Mouse (Mus musculus): ENCODE data around the gene Pgm2. TPM values are rescaled to one million over a fixed set of nuclear protein-coding genes. Genes with fewer than 3 reads are reported as not detected.

Gene Pgm2
- total RNA-seq, 2 experiments from 2014 or later, result 8.3 to 10.0 TPM

GRCm38 (mm10) chr5:64131550-64131949, 38.8 kb downstream of the Pgm2 start:
- no peak for ATAC-seq (replicated peaks; ENCODE audit: low FRiP score, poor library complexity, severe bottlenecking)

GRCm38 (mm10) chr5:64133901-64134300, 41.2 kb downstream of the Pgm2 start:
- no peak for ATAC-seq (replicated peaks; ENCODE audit: low FRiP score, poor library complexity, severe bottlenecking)

- no peak for ATAC-seq (replicated peaks; ENCODE audit: low FRiP score, poor library complexity, severe bottlenecking)
These were observed 43.6 kb downstream of the Pgm2 start for GRCm38 (mm10) chr5:64136325-64136724.

GRCm38 (mm10) chr5:64140202-64140601, 47.5 kb downstream of the Pgm2 start:
- no peak for ATAC-seq (replicated peaks; ENCODE audit: low FRiP score, poor library complexity, severe bottlenecking)

GRCm38 (mm10) chr5:64144315-64144714, 51.6 kb downstream of the Pgm2 start:
- no peak for ATAC-seq (replicated peaks; ENCODE audit: low FRiP score, poor library complexity, severe bottlenecking)

- ATAC-seq (replicated peaks; ENCODE audit: low FRiP score, poor library complexity, severe bottlenecking), result no peak
These were observed 53.7 kb downstream of the Pgm2 start for GRCm38 (mm10) chr5:64146384-64147005.

GRCm38 (mm10) chr5:64149184-64150127, 56.7 kb downstream of the Pgm2 start:
- ATAC-seq (replicated peaks; ENCODE audit: low FRiP score, poor library complexity, severe bottlenecking), result peak; percentile 76

GRCm38 (mm10) chr5:64153319-64153718, 60.6 kb downstream of the Pgm2 start:
- no peak for ATAC-seq (replicated peaks; ENCODE audit: low FRiP score, poor library complexity, severe bottlenecking)

GRCm38 (mm10) chr5:64155861-64156550, 63.3 kb downstream of the Pgm2 start, which contains the start of gene Tbc1d1:
Tbc1d1 (plus strand) TSS chr5:64156305.
- ATAC-seq (replicated peaks; ENCODE audit: low FRiP score, poor library complexity, severe bottlenecking), result no peak

GRCm38 (mm10) chr5:64156579-64156978, 63.8 kb downstream of the Pgm2 start:
- no peak for ATAC-seq (replicated peaks; ENCODE audit: low FRiP score, poor library complexity, severe bottlenecking)

- no peak for ATAC-seq (replicated peaks; ENCODE audit: low FRiP score, poor library complexity, severe bottlenecking)
These were observed 65.2 kb downstream of the Pgm2 start for GRCm38 (mm10) chr5:64157926-64158325.

- ATAC-seq (replicated peaks; ENCODE audit: low FRiP score, poor library complexity, severe bottlenecking), result no peak
These were observed 65.8 kb downstream of the Pgm2 start for GRCm38 (mm10) chr5:64158501-64158900.

GRCm38 (mm10) chr5:64159065-64159780, 66.5 kb downstream of the Pgm2 start:
- ATAC-seq (replicated peaks; ENCODE audit: low FRiP score, poor library complexity, severe bottlenecking), result no peak

- ATAC-seq (replicated peaks; ENCODE audit: low FRiP score, poor library complexity, severe bottlenecking), result no peak
These were observed 67.3 kb downstream of the Pgm2 start for GRCm38 (mm10) chr5:64159781-64160704.

- no peak for ATAC-seq (replicated peaks; ENCODE audit: low FRiP score, poor library complexity, severe bottlenecking)
These were observed 68.1 kb downstream of the Pgm2 start for GRCm38 (mm10) chr5:64160705-64161391.

- ATAC-seq (replicated peaks; ENCODE audit: low FRiP score, poor library complexity, severe bottlenecking), result no peak
These were observed 69.2 kb downstream of the Pgm2 start for GRCm38 (mm10) chr5:64161917-64162316.

GRCm38 (mm10) chr5:64162582-64162981, 69.8 kb downstream of the Pgm2 start:
- no peak for ATAC-seq (replicated peaks; ENCODE audit: low FRiP score, poor library complexity, severe bottlenecking)

- ATAC-seq (replicated peaks; ENCODE audit: low FRiP score, poor library complexity, severe bottlenecking), result no peak
These were observed 71.7 kb downstream of the Pgm2 start for GRCm38 (mm10) chr5:64164414-64164813.

All from erythroblast, adult 5-6 weeks (primary cell).